Mouse (Mus musculus): ENCODE data around the gene Tspan3.

DNA sequence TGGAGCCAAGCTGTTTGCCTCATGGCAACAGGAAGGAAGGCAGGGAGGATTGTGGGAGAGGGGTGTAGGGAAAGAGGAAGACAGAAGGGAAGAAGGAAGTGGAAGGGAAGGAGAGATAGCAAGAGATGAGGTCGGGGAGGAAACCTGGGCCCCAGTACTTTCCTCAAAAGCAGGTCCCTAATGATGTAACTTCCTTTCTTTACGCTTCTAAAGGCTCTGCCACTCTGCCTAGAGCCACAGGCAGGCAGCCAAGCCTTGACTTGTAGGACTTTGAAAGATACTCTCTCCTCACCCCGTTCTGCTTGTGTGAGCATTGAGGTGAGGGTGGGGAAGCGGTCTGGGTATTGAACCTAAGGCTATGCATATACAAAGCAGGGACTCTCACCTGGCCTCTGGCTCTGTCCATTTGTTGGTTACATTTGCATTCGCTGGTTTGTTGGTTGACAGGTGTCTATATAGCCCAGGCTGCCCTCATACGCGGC lies 65.2 kb downstream of the Tspan3 start:
- TF ChIP-seq MYOD1 (IDR thresholded peaks at IDR 0.05; ENCODE audit: control insufficient read depth in 1 of 3, insufficient read length in 2 of 3, low read depth in 2 of 3) (no peak), POLR2A (IDR thresholded peaks at IDR 0.05; ENCODE audit: insufficient read length, low read depth) (no peak), POLR2AphosphoS2 (IDR thresholded peaks at IDR 0.05; ENCODE audit: insufficient read length, low read depth) (no peak), E2F4 (IDR thresholded peaks at IDR 0.05; ENCODE audit: insufficient read depth) (no peak), MAX (IDR thresholded peaks at IDR 0.05; ENCODE audit: low read depth) (no peak), USF1 (IDR thresholded peaks at IDR 0.05; ENCODE audit: low read depth) (no peak), TCF12 (IDR thresholded peaks at IDR 0.05; ENCODE audit: insufficient read depth, poor library complexity, severe bottlenecking) (no peak), SRF (IDR thresholded peaks at IDR 0.05; ENCODE audit: control insufficient read depth, insufficient read length, low read depth) (no peak), REST (IDR thresholded peaks at IDR 0.05; ENCODE audit: insufficient read depth, insufficient read length) (no peak), CEBPB (IDR thresholded peaks at IDR 0.05; ENCODE audit: insufficient read depth, poor library complexity, severe bottlenecking) (no peak), MYOG (IDR thresholded peaks at IDR 0.05; ENCODE audit: control insufficient read depth in 1 of 3, insufficient read depth in 1 of 3, insufficient read length in 2 of 3, low read depth in 2 of 3) (no peak), TCF3 (IDR thresholded peaks at IDR 0.05; ENCODE audit: insufficient read length, low read depth) (no peak)
